Mouse (Mus musculus) E14TG2a.4 (cell line): Measurements from ENCODE around the gene Gadd45gip1.

Experiments
- CTCF ChIP-seq: conservative IDR thresholded peaks from 2 replicates; pipeline ENCODE4 v1.5.1; 2014; ENCODE audit warnings: low read length
- POU5F1 ChIP-seq: IDR thresholded peaks from 2 replicates; pipeline ENCODE4 v1.6.1; 2014; ENCODE audit warnings: low read length, borderline replicate concordance

DNA sequence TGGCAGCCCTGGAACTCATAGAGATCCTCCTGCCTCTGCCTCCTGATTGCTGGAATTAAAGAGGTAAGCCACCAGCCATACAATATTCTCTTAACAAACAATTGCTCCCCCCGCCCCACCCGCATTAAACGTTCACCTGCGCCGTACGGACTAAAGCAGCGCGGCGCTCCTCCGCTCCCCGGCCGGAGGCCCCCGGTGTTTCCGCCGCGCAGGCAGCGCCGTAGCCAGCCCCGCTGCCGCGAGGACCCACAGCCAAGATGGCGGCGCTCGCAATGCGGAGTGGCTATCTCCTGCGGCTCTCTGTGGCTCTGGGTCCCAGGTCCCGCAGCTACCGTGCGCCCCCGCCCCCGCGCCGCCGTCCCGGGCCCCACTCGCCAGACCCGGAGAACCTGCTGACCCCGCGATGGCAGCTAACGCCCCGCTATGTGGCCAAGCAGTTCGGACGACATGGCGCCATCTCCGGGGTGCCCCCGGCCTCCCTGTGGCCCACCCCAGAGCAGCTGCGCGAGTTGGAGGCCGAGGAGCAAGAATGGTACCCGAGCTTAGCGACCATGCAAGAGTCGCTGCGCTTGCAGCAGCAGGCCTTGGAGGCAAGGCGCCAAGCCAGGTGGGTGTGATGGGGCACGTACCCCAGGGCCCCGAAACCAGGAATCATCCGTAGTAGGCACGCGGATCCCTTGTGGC lies 854 bp downstream of the Gadd45gip1 start:
- TF ChIP-seq CTCF (no peak), POU5F1 (no peak)
